Mouse (Mus musculus): ENCODE data around the gene Tbc1d1.

DNA sequence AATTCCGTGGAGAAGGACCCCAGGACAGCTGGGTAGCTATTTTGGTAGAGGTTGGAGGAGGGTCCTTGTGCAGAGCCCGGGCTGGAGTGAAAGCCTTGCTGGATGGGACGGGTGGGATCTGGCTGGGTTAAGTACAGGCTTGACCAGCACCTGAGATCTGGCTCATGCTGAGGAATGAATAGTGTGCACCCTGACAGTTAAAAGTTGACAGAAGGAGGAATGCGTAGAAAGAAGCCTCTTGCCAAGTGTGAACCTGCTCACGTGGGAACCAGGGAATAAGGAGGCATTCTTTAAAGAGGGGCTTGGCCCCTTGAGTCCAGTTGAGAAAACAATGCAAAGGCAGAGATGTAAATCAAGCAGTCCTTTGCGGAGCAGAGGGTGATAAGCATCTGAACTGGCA lies 87.6 kb downstream of the Tbc1d1 start:
- TF ChIP-seq CTCF (IDR thresholded peaks at IDR 0.05; ENCODE audit: extremely low read depth, insufficient read length, insufficient replicate concordance, low read depth, low read length) = no peak
- no peak for TF ChIP-seq POLR2A (IDR thresholded peaks at IDR 0.05; ENCODE audit: low read depth, low read length)

Measured in small intestine, adult 2 months (tissue).